Mouse (Mus musculus): Measurements from ENCODE around the gene Set. TPM values are rescaled to one million over a fixed set of nuclear protein-coding genes. Genes with fewer than 3 reads are reported as not detected.
"Not testable (repeated sequence)": the region's sequence is repeated elsewhere in the genome, so short reads cannot be mapped to it uniquely, and the experiment has no call there.

The Set gene
- polyA plus RNA-seq, 1 experiment from 2014 or later: 870 TPM

DNA sequence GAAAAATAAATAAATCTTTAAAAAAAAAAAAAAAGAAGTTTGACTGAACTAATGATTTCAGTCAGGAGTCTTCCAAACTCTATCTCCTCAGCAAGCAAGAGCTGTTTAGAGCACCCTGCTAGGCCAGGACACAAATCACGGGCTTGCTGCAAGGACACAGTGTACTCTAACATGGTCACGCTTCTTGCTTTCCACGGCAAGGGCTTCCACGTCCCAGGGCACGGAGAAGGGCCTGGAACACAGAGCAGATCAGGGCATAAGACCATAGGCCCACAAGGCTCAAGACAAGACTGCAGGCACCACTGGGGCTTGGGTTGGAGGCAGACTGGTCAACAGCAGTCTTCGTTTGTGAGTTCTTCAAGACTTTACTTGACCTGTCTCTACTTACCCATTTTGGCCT, 10.1 kb upstream of the Set start:
- Histone ChIP-seq H3K9me3 (no peaks in the 10 kb centered on the region), H3K4me1 (peaks cover 15% of the 10 kb centered on the region), H3K36me3 (replicated peaks) (peaks cover 21% of the 10 kb centered on the region), H3K27ac (replicated peaks) (no peak overlapping the region), H3K27me3 (replicated peaks; ENCODE audit: low read depth, poor library complexity, severe bottlenecking) (no peaks in the 10 kb centered on the region), H3K4me3 (no peak overlapping the region)
- 95% methylated on average over 6 of the region's 6 CpGs for WGBS
- no peak for DNase-seq (ENCODE audit: low spot score)

DNA sequence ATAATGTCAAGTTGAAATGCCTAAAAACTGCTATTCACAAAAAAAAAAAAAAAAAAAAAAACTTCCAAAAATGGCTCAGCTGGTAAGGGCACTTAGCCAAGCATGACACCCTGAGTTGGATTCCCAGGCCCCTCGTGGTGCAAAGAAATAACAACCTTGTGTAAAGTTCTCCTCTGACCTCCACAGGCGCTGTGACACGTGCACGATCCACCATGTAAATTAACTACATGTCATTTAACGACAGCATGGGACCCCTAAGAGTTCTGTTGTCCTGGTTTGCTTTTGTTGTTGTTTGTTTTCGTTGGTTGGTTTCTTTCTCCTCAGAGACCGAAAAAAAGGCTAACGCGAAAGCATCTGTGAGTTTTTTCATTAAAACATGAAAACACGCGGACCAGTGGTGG, 9.1 kb upstream of the Set start:
- H3K36me3 ChIP-seq (replicated peaks): peaks cover 21% of the 10 kb centered on the region
- H3K4me1 ChIP-seq: 0 out of 2 replicates have a peak, but pooled peaks cover 7% of the 10 kb centered on the region
- H3K4me3 ChIP-seq: peak overlapping the region; percentile 69
- H3K9me3 ChIP-seq: no peaks in the 10 kb centered on the region
- H3K27ac ChIP-seq (replicated peaks): peak overlapping the region; percentile 90
- no peak for DNase-seq (ENCODE audit: low spot score)
- WGBS: 64% methylated on average over 11 of the region's 11 CpGs
- H3K27me3 ChIP-seq (replicated peaks; ENCODE audit: low read depth, poor library complexity, severe bottlenecking): no peaks in the 10 kb centered on the region

DNA sequence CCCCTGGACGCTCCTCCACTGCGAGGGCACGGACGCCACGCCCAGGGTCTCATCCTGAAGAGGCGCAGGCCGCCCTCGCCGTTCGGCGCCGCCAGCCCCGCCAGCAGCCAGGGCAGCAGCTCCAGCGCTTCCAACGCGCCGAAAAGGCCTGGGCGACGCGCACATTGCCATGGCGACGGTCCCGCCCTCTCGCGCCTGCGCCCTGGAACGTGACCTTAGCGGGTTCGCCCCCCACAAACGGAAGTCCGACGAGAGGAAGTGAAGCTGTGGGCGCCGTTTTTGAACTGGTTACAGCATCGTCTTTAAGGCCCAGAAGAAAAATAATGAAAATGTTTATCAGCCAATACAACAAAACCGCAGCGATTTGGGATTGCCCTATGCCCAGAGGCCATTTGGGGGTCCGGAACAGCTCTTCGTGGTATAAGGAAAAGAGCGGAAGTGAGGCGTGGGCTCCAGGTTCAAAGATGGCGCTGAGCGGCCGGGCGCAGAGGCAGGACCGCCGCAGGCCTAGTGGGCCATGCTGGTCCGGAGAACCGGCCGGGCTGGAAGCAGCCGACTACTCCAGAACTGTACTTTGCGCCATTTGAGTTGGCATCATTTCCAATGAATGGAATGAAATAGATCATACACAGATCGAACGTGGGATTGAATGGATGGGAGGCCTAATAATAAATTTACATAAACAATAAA, 8.3 kb upstream of the Set start, which contains the start of gene Wdr34:
Gene Wdr34 (minus strand): TSS at position 183 of the 690 bp plus-strand sequence.
- H3K27me3 ChIP-seq (replicated peaks; ENCODE audit: low read depth, poor library complexity, severe bottlenecking): no peaks in the 10 kb centered on the region
- H3K4me1 ChIP-seq: 0 out of 2 replicates have a peak, but pooled peaks cover 7% of the 10 kb centered on the region
- peak within 1 kb of the TSS; percentile 90 for H3K27ac ChIP-seq (replicated peaks)
- DNase-seq (ENCODE audit: low spot score): peak; percentile 98
- peaks cover 21% of the 10 kb centered on the region for H3K36me3 ChIP-seq (replicated peaks)
- H3K4me3 ChIP-seq: peak within 1 kb of the TSS; percentile 69
- H3K9me3 ChIP-seq: no peaks in the 10 kb centered on the region
- WGBS: under 1% methylated on average over 54 of the region's 54 CpGs

- Histone ChIP-seq H3K4me1 (0 out of 2 replicates have a peak, but pooled peaks cover 7% of the 10 kb centered on the region), H3K27me3 (replicated peaks; ENCODE audit: low read depth, poor library complexity, severe bottlenecking) (no peaks in the 10 kb centered on the region), H3K4me3 (no peak overlapping the region; the same call in 1 of the 2 replicates), H3K36me3 (replicated peaks) (peaks cover 16% of the 10 kb centered on the region), H3K27ac (replicated peaks) (peak overlapping the region; percentile 90; the same call in 1 of the 2 replicates), H3K9me3 (no peaks in the 10 kb centered on the region)
- WGBS: 83% methylated on average over 3 of the region's 3 CpGs
- DNase-seq (ENCODE audit: low spot score): no peak
These were observed 7.3 kb upstream of the Set start for GRCm38 (mm10) chr2:30049831-30050230.

GRCm38 (mm10) chr2:30051992-30052761, 5.0 kb upstream of the Set start:
- Histone ChIP-seq H3K36me3 (replicated peaks) (peaks cover 4% of the 10 kb centered on the region; the same call in 1 of the 2 replicates), H3K4me3 (no peak overlapping the region), H3K27ac (replicated peaks) (no peak overlapping the region), H3K9me3 (no peaks in the 10 kb centered on the region), H3K27me3 (replicated peaks; ENCODE audit: low read depth, poor library complexity, severe bottlenecking) (no peaks in the 10 kb centered on the region), H3K4me1 (peaks cover 10% of the 10 kb centered on the region)
- 49% methylated on average over 6 of the region's 6 CpGs for WGBS
- DNase-seq (ENCODE audit: low spot score): no peak

GRCm38 (mm10) chr2:30055310-30055709, 1.9 kb upstream of the Set start:
- not testable (repeated sequence) for H3K27me3 ChIP-seq (replicated peaks; ENCODE audit: low read depth, poor library complexity, severe bottlenecking); DNase-seq (ENCODE audit: low spot score); H3K4me1 ChIP-seq; H3K9me3 ChIP-seq; H3K36me3 ChIP-seq (replicated peaks); H3K27ac ChIP-seq (replicated peaks); H3K4me3 ChIP-seq
- WGBS: 94% methylated on average over 3 of the region's 3 CpGs

DNA sequence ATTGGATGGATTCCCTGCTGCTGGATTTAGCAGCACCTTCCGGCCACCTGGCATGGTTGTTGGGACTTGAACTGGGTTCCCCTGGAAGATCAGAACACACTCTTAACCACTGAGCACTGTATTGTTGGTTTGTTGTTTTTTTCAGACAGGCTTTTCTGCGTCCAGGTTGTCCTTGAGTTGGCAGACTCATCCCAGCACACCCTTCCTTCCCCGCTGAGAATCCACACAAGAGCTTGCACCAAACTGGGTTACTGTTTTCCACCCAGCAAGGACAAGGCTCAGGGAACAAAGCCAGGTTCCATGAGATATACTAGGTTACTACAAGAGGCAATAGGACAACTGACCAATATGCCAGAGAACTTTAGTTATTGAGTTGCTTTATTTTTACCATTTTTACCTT, 442 bp upstream of the Set start:
- WGBS: 85% methylated on average over 3 of the region's 3 CpGs
- Histone ChIP-seq H3K27me3 (replicated peaks; ENCODE audit: low read depth, poor library complexity, severe bottlenecking) (no peaks in the 10 kb centered on the region), H3K4me1 (peaks cover 15% of the 10 kb centered on the region), H3K4me3 (no peak overlapping the region), H3K36me3 (replicated peaks) (no peaks in the 10 kb centered on the region), H3K9me3 (no peaks in the 10 kb centered on the region), H3K27ac (replicated peaks) (no peak overlapping the region)
- DNase-seq (ENCODE audit: low spot score): no peak

DNA sequence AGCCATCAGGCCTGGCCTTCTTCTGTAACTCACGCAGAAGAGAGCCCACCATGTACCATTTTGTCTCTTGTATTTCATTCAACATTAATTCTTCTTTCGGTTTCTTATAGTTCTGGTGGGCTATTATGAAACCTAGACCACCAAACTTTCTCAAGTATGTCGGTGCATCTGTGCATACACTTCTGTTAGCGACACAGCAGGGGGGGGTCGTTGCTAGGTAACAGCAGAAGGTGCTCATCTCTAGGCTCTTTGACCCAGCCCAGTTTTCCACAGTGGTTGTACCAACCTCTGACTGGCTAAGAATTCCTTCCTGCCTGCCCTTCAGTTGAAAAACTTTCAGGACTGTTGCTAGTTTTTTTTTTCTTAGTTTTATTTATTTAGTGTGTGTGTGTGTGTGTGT, 1.2 kb downstream of the Set start:
- no peak overlapping the region for H3K4me3 ChIP-seq
- H3K9me3 ChIP-seq: no peaks in the 10 kb centered on the region
- H3K4me1 ChIP-seq: peaks cover 26% of the 10 kb centered on the region
- H3K27ac ChIP-seq (replicated peaks): no peak overlapping the region
- WGBS: 53% methylated on average over 5 of the region's 5 CpGs
- DNase-seq (ENCODE audit: low spot score): no peak
- H3K27me3 ChIP-seq (replicated peaks; ENCODE audit: low read depth, poor library complexity, severe bottlenecking): no peaks in the 10 kb centered on the region
- H3K36me3 ChIP-seq (replicated peaks): no peaks in the 10 kb centered on the region

DNA sequence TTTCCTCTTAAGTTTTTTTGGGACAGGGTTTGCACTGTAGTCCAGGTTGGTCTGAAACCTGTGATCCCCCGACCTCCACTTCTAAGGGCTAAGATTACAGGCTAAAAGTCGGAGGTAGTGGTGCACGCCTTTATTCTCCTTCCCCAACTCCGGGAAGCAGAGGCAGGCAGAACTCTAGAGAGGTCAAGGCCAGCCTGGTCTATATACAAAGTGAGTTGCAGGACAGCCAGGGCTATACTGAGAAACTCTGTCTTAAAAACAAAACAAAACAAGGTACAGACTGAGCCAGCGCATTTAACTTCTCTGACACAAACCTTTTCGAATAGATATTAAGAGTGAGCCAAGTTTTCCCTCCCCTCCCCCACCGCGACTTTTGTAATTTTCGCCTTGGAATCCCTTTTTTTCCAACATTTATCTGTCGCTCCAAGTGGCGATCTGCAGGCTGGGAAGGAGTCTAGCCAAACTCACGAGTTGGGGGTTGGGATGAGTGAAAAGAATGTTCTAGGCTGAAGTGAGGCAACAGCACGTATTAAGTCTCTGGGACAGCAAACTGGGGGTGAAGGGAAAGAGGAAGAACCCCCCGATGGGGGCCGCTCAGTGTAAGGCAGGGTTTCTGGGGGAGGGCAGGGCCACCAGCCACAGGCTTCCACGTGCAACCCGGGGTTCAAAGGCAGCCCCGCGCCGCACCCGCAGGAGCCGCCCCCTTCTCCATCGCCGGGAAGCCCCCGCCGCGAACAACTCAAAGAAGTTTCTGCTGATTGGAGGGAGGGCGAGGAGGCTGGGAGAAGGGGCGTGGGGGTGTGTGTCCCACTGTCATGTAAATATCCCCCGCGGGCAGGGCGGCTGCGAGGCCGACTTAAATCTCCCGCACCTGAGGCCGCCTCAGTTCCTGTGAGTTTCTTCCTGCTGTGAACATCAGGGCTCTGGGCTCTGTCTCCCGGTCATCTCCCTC, 4.3 kb downstream of the Set start:
- Histone ChIP-seq H3K36me3 (replicated peaks) (peaks cover 5% of the 10 kb centered on the region), H3K27ac (replicated peaks) (peak overlapping the region; percentile 96), H3K9me3 (no peaks in the 10 kb centered on the region), H3K4me3 (peak overlapping the region; percentile 80), H3K27me3 (replicated peaks; ENCODE audit: low read depth, poor library complexity, severe bottlenecking) (no peaks in the 10 kb centered on the region), H3K4me1 (peaks cover 50% of the 10 kb centered on the region)
- WGBS: 8% methylated on average over 37 of the region's 37 CpGs
- peak; percentile 91 for DNase-seq (ENCODE audit: low spot score)

GRCm38 (mm10) chr2:30062249-30063093, 5.3 kb downstream of the Set start:
- H3K4me3 ChIP-seq: peak overlapping the region; percentile 80
- H3K9me3 ChIP-seq: no peaks in the 10 kb centered on the region
- no peaks in the 10 kb centered on the region for H3K27me3 ChIP-seq (replicated peaks; ENCODE audit: low read depth, poor library complexity, severe bottlenecking)
- under 1% methylated on average over 40 of the region's 40 CpGs for WGBS
- peaks cover 44% of the 10 kb centered on the region for H3K4me1 ChIP-seq
- peak overlapping the region; percentile 96 for H3K27ac ChIP-seq (replicated peaks)
- peaks cover 7% of the 10 kb centered on the region for H3K36me3 ChIP-seq (replicated peaks)
- peak; percentile 83 for DNase-seq (ENCODE audit: low spot score)

GRCm38 (mm10) chr2:30063235-30063634, 6.1 kb downstream of the Set start:
- H3K27ac ChIP-seq (replicated peaks): peak overlapping the region; percentile 96

More at GRCm38 (mm10) chr2:30063235-30063634, 6.1 kb downstream of the Set start:
- Histone ChIP-seq H3K4me3 (peak overlapping the region; percentile 80), H3K4me1 (peaks cover 48% of the 10 kb centered on the region), H3K27me3 (replicated peaks; ENCODE audit: low read depth, poor library complexity, severe bottlenecking) (no peaks in the 10 kb centered on the region), H3K9me3 (no peaks in the 10 kb centered on the region), H3K36me3 (replicated peaks) (peaks cover 11% of the 10 kb centered on the region)
- 7% methylated on average over 8 of the region's 8 CpGs for WGBS
- DNase-seq (ENCODE audit: low spot score): no peak
